Mouse (Mus musculus): ENCODE results near the gene Ocel1. TPM values are rescaled to one million over a fixed set of nuclear protein-coding genes. Genes with fewer than 3 reads are reported as not detected.

The Ocel1 gene
- polyA plus RNA-seq, 1 experiment = 13.6 TPM

DNA sequence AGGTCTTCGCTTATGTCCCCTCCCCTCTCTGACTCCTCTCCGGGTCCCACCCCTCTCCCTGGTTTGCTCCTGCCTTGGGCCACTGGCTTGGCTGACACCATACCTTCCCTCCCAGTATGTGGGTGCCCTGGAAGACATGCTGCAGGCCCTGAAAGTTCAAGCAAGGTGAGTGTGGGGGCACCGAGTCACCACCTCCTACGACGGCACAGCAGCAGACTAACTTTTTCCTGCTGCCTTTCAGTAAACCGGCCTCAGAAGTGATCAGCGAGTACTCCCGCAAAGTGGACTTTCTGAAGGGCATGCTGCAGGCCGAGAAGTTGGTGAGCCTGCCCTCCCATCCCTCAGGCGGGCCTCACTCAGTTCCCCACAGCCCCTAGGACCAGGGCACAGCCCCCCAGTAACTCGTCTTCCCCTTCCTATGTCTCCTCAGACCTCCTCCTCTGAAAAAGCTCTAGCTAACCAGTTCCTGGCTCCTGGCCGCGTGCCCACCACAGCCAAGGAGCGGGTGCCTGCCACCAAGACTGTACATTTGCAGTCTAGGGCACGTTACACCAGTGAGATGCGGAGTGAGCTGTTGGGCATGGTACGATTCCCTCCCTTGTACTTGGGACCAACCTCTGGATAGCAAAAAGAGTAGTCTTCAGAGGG, 3.4 kb upstream of the Ocel1 start:
- Histone ChIP-seq H3K4me1 (ENCODE audit: control insufficient read depth, insufficient read depth, low read length) (no peaks in the 10 kb centered on the region; the same call in 1 of the 2 replicates), H3K4me3 (ENCODE audit: insufficient read depth, low read length) (peak overlapping the region; percentile 53), H3K27ac (ENCODE audit: insufficient read depth, low read length) (peak overlapping the region; percentile 89)
- TF ChIP-seq CTCF (IDR thresholded peaks at IDR 0.05; ENCODE audit: extremely low read depth, insufficient read depth, low read length) = no peak
- no peak for TF ChIP-seq POLR2A (IDR thresholded peaks at IDR 0.05; ENCODE audit: extremely low read depth, insufficient read depth, low read length)

GRCm38 (mm10) chr8:71368366-71368765, 2.7 kb upstream of the Ocel1 start:
- no peak overlapping the region for H3K27ac ChIP-seq (ENCODE audit: insufficient read depth, low read length)
- no peaks in the 10 kb centered on the region; the same call in 1 of the 2 replicates for H3K4me1 ChIP-seq (ENCODE audit: control insufficient read depth, insufficient read depth, low read length)
- TF ChIP-seq CTCF (IDR thresholded peaks at IDR 0.05; ENCODE audit: extremely low read depth, insufficient read depth, low read length) (no peak), POLR2A (IDR thresholded peaks at IDR 0.05; ENCODE audit: extremely low read depth, insufficient read depth, low read length) (no peak)
- H3K4me3 ChIP-seq (ENCODE audit: insufficient read depth, low read length) = no peak overlapping the region; the same call in 1 of the 2 replicates

DNA sequence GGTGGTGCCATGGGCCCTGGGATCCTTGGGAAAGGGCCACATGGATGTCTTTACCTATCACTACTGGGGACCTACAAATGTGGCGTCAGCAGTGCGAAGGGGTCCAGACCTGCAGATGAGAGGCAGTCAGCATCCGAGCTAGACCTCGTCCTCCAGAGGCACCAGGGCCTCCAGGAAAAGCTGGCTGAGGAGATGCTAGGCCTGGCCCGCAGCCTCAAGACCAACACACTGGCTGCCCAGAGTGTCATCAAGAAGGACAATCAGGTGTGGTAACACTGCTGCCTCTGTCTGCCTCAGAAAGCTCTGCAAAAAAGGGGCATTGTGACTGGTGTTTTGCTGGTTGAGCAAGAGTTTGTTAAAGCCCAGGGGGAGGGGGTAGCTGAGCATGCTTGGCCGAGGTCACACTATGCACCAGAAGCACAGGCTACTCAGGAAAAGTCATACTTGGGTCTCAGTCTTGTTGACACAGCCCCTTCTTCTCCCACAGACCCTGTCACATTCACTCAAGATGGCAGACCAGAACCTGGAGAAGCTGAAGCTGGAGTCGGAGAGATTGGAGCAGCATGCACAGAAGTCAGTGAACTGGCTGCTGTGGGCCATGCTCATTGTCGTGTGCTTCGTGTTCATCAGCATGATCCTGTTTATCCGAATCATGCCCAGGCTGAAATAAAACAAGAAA, 1.9 kb upstream of the Ocel1 start:
- Histone ChIP-seq H3K4me1 (ENCODE audit: control insufficient read depth, insufficient read depth, low read length) (no peaks in the 10 kb centered on the region; the same call in 1 of the 2 replicates), H3K27ac (ENCODE audit: insufficient read depth, low read length) (no peak overlapping the region), H3K4me3 (ENCODE audit: insufficient read depth, low read length) (no peak overlapping the region)
- no peak for TF ChIP-seq CTCF (IDR thresholded peaks at IDR 0.05; ENCODE audit: extremely low read depth, insufficient read depth, low read length)
- TF ChIP-seq POLR2A (IDR thresholded peaks at IDR 0.05; ENCODE audit: extremely low read depth, insufficient read depth, low read length) = no peak

- TF ChIP-seq CTCF (IDR thresholded peaks at IDR 0.05; ENCODE audit: extremely low read depth, insufficient read depth, low read length) (no peak), POLR2A (IDR thresholded peaks at IDR 0.05; ENCODE audit: extremely low read depth, insufficient read depth, low read length) (no peak)
- no peak overlapping the region for H3K27ac ChIP-seq (ENCODE audit: insufficient read depth, low read length)
- peak overlapping the region; percentile 61 for H3K4me3 ChIP-seq (ENCODE audit: insufficient read depth, low read length)
- H3K4me1 ChIP-seq (ENCODE audit: control insufficient read depth, insufficient read depth, low read length) = no peaks in the 10 kb centered on the region; the same call in 1 of the 2 replicates
These were observed 325 bp upstream of the Ocel1 start for GRCm38 (mm10) chr8:71370711-71371235.

DNA sequence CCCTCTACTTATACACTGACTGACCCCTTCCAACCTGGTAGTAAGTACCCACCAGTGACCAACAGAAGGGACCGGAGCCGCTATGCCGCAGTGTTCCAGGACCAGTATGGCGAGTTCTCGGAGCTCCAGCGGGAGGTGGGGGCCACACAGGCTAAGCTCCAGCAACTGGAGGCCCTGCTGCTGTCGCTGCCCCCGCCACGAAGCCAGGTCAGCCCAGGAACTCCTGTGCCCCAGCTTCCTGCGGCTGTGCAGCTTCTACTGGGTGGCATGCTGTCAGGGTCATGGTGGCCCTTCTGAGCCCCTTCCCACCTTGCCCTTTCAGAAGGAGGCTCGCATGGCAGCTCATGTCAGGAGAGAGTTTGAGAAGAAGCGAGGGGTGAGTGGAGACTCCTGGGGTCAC, 1.3 kb downstream of the Ocel1 start:
- H3K27ac ChIP-seq (ENCODE audit: insufficient read depth, low read length) = no peak overlapping the region
- H3K4me1 ChIP-seq (ENCODE audit: control insufficient read depth, insufficient read depth, low read length) = 0 out of 2 replicates have a peak, but pooled peaks cover 2% of the 10 kb centered on the region
- no peak overlapping the region for H3K4me3 ChIP-seq (ENCODE audit: insufficient read depth, low read length)
- no peak for TF ChIP-seq POLR2A (IDR thresholded peaks at IDR 0.05; ENCODE audit: extremely low read depth, insufficient read depth, low read length)
- no peak for TF ChIP-seq CTCF (IDR thresholded peaks at IDR 0.05; ENCODE audit: extremely low read depth, insufficient read depth, low read length)

GRCm38 (mm10) chr8:71373000-71373399, 1.9 kb downstream of the Ocel1 start:
- Histone ChIP-seq H3K4me3 (ENCODE audit: insufficient read depth, low read length) (no peak overlapping the region), H3K27ac (ENCODE audit: insufficient read depth, low read length) (no peak overlapping the region), H3K4me1 (ENCODE audit: control insufficient read depth, insufficient read depth, low read length) (0 out of 2 replicates have a peak, but pooled peaks cover 2% of the 10 kb centered on the region)
- TF ChIP-seq POLR2A (IDR thresholded peaks at IDR 0.05; ENCODE audit: extremely low read depth, insufficient read depth, low read length) (no peak), CTCF (IDR thresholded peaks at IDR 0.05; ENCODE audit: extremely low read depth, insufficient read depth, low read length) (no peak)

GRCm38 (mm10) chr8:71374616-71375206, 3.6 kb downstream of the Ocel1 start:
- Histone ChIP-seq H3K4me3 (ENCODE audit: insufficient read depth, low read length) (no peak overlapping the region), H3K4me1 (ENCODE audit: control insufficient read depth, insufficient read depth, low read length) (0 out of 2 replicates have a peak, but pooled peaks cover 2% of the 10 kb centered on the region), H3K27ac (ENCODE audit: insufficient read depth, low read length) (no peak overlapping the region)
- TF ChIP-seq CTCF (IDR thresholded peaks at IDR 0.05; ENCODE audit: extremely low read depth, insufficient read depth, low read length) = no peak
- TF ChIP-seq POLR2A (IDR thresholded peaks at IDR 0.05; ENCODE audit: extremely low read depth, insufficient read depth, low read length) = no peak

DNA sequence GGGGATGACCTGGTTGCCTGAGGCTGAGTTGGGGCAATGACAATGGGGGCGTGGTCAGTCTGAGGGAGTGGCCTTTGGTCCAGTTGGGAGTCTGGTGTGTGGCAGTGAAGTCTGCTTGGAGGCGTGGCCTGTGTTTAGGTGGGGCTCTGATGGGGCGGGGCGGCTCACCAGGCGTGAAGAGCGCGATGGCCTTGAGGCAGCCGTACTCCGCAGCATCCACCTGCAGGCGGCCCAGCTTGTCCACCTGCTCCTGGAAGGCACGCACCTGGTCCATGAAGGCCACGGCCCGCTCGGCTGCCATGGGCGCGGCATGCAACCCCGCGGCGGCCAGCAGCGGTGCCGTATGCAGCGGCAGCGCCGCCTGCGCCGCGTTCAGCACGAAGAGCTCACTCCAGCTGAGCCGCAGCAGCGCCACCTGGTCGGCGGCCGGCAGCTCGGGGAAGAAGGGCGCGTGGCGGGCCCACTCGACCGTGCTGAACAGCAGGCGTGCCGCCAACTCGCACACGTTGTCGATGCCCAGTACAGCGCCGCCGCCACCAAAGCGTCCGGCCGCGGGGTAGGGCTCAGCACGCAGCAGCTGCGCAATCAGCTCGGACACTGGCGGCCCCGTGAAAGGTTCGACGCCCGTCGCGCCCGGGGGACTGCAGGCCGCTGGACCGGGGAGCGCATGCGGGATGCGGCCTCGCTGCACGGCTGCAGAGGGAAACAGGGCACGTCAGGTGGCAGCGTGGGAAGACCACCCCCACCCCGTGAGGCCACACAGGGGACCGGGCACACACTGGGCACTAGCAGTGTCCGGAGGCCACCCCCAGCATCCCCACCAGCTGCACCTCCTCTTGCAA, 4.7 kb downstream of the Ocel1 start:
- no peak; the same call in 1 of the 2 replicates for TF ChIP-seq POLR2A (IDR thresholded peaks at IDR 0.05; ENCODE audit: extremely low read depth, insufficient read depth, low read length)
- TF ChIP-seq CTCF (IDR thresholded peaks at IDR 0.05; ENCODE audit: extremely low read depth, insufficient read depth, low read length) = no peak
- 0 out of 2 replicates have a peak overlapping the region, but pooled peaks have one; percentile 25 for H3K4me3 ChIP-seq (ENCODE audit: insufficient read depth, low read length)
- H3K27ac ChIP-seq (ENCODE audit: insufficient read depth, low read length) = peak overlapping the region; percentile 47; the same call in 1 of the 2 replicates
- H3K4me1 ChIP-seq (ENCODE audit: control insufficient read depth, insufficient read depth, low read length) = 0 out of 2 replicates have a peak, but pooled peaks cover 2% of the 10 kb centered on the region

Measured in cortical plate, adult 2 months (tissue).